Mouse (Mus musculus) C2C12 (cell line): ENCODE data around the gene Vinac1.

ENCODE experiments used
- CTCF ChIP-seq: IDR thresholded peaks from one replicate; pipeline ENCODE4 v1.5.1; 2011; ENCODE audit not compliant: control insufficient read depth, insufficient read depth, insufficient read length
- FOSL1 ChIP-seq: IDR thresholded peaks from one replicate; pipeline ENCODE4 v1.8.0; 2011; ENCODE audit warnings: mild to moderate bottlenecking, low read length; ENCODE audit not compliant: poor library complexity, insufficient read depth, severe bottlenecking
- MAX ChIP-seq: IDR thresholded peaks from one replicate; pipeline ENCODE4 v1.6.1; 2011; ENCODE audit warnings: mild to moderate bottlenecking, control low read depth
- MYOD1 ChIP-seq: IDR thresholded peaks from one replicate; pipeline ENCODE4 v1.6.1; 2011; ENCODE audit warnings: low read depth; ENCODE audit not compliant: control insufficient read depth, insufficient read length
- MYOG ChIP-seq: IDR thresholded peaks from one replicate; pipeline ENCODE4 v1.6.1; 2011; ENCODE audit not compliant: control insufficient read depth, insufficient read length; ENCODE audit errors: extremely low read depth
- USF1 ChIP-seq: IDR thresholded peaks from one replicate; pipeline ENCODE4 v1.6.1; 2011; ENCODE audit warnings: low read depth, mild to moderate bottlenecking, control low read depth, moderate library complexity

- TF ChIP-seq CTCF (no peak), USF1 (no peak), MAX (no peak), MYOD1 (no peak), FOSL1 (no peak), MYOG (no peak)
Measured at GRCm38 (mm10) chr2:129046846-129047196, 1.2 kb downstream of the Vinac1 start.
